Mouse (Mus musculus) urinary bladder, postnatal 14 days (tissue): ENCODE measurements around the gene Pik3cd.
"Not testable (repeated sequence)": the region's sequence is repeated elsewhere in the genome, so short reads cannot be mapped to it uniquely, and the experiment has no call there.

Source experiments
- DNase-seq: peaks from one replicate; pipeline ENCODE4 v3.0.0; 2021; ENCODE audit warnings: low spot score

The Pik3cd gene

DNA sequence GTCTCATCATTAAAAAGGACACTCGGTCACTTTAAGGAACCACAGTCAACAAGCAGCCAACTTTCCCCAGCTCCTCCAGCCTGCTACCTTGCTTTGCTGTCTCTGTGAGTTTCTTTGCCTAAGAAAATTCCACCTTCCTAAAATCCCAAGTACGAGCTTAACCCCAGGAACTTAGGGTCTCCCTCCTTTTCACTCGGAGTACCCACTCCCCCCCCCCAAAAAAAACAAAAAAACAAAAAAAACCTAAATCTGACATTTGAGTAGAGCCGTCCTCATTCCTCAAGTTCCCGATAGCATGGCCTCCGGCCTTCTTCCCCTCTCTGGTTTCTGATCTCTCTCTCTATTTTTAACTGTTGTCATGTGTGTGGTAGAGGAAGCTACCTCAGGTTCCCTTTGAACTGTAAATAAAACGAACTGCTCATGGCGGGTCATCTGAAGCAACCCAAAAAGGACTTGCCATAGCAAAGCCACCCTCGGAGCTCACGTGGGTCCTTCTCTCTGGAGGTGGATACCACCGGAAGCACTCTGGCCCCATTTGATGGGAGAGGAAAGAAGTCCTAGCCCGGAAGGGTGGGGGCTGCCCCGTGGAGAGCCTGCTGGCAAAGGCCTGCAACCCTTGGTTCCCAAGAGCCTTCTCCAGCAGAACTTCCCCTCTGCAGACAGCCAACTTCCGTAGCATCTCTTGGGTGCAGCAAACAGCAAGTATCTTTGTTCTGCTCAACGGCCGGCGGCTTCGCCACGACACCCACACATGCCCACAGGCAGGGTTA lies at the start of gene Pik3cd:
Gene Pik3cd (minus strand): TSS at position 362 of the 770 bp plus-strand sequence.
- no peak for DNase-seq

DNA sequence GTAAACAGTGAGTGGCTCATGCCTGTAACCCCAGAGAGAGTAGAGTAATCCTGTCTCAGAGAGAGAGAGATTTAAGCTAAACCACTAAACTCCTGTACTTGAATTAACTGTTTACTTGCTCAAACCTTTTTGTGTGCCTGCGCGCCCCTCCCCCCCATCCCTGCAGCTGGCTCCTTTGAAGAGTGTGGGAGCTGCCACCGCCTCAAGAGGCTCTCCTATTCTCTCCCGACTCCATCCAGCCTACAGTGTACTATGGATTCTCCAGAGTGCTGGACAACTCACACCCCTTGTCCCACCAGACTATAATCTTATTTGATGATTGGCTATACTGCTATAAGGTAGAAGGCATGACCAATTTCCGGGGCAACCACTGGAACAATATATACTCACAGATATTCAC lies 48.3 kb upstream of the Pik3cd start:
- DNase-seq: no peak

DNA sequence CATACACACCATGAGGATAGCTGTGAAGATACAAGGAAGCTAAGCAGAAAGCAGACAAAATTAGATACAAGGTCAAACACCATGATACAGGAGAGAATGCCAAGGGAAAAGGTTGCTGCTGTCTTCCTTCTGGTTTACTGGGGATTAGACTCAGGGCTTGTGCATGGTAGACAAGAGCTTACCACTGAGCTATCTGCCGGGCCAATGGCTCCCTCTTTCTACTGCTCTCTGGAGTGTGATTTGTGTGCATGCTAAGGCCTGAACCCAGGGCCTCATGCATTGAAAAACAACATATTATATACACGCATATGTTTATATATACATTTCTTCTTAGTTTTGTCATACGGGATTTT lies 47.3 kb upstream of the Pik3cd start:
- not testable (repeated sequence) for DNase-seq

DNA sequence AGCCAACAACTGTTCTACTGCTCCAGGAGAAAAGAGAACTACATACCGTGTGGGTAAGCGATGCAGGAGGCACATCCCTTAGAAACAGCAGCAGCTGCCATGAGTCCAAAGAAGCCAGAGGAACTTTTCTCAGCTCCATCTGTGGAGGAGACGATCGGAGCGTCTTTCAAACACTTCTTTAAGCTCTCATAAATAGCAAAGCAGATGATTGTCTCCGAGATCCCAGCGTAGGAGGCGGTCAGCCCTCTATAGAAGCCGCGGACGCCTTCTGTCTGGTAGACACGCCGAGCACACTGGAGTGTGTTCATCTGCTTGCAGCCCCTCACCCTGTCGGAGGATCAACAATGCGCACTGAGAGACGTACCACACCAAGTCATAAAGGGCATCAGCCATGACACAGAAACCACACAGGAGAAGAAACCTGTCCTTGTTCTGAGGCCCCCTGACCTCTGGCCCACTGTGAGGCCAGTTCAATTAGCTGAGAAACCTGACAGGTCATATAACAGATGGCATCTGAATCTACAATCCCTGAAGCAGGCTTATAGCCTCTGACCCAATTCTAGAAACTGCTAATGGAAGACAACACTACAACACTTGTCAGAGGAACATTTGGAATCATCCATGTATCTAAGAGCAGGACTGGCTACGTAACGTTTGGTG lies 46.8 kb upstream of the Pik3cd start:
- no peak for DNase-seq

DNA sequence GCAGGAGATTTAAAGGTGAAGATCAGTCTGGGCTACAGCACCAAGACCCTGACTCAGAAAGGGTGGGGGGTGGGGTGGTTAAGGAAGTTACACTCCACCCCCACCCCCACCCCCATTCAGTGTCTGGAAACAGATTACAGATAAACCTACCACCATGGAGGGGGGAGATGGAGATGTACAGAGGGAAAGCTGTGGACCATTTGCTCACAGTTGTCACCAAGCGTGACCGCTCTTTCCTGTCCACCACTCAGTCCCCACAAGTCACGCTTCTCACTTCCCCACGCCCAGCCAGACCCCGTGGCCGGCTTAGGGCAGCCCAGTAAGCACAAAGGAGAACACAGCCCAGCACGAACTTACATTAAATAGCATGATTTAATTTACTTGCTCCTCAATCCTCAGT lies 41.7 kb upstream of the Pik3cd start:
- no peak for DNase-seq

DNA sequence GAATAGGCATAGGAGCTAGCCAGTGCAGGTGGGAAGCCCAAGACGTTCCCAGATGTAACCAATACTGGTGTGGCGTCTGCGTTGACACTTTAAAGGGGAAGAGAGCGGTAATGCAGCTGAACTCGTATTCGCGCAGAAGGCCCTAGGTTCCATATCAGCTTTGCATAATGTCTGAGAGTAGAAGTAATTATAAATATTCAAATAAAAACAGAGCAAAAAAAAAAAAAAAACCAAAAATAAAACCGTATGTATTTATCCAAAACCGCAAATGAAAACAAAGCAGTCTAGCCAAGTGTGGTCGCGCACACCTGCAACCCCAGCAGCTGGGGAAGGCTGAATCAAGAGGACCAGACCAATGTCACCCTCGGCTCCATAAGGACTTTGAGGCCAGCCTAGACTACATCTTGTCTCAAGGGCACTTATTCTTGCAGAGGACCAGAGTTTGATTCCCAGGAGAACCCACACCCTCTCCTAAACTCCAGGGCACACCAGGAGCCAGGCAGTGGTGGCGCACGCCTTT lies 39.7 kb upstream of the Pik3cd start:
- DNase-seq: no peak

DNA sequence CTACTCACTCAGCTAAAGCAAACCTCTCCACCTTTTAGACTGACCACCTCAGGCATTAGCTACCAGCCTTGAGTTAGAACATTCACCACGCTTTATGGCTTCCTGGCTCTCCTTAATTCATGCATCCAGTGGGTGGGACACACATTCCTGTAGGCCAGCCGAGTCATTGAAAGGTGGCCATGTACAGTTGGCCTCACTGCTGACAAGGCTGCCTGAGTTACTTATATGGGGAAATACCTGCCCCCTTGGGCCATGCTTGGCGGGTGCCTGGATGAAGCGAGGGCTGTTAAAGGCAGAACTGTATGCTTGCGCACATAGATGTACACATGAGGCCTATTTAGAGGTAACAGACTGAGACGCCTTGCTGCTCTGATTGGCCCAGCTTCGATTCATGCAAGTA lies 37.9 kb upstream of the Pik3cd start:
- DNase-seq: no peak

DNA sequence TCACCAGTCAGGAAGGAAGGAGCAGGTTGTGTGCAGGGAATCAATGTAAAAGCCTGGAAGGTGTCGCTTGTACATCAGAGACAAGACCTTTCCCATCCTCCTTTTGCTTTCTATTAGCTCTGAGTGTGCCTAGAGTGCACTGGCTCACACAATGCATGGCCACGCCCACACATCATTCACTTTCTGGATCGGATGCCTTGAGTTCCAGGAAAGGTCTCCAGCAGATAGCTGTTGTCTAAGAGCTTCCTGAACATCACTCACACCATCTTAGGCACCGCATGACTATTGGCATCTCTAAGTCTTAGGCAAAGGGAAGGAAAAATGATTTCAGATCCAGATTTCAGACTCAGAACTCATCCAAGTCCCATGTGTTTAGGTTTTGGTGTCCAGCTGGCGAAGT lies 37.1 kb upstream of the Pik3cd start:
- DNase-seq: no peak

DNA sequence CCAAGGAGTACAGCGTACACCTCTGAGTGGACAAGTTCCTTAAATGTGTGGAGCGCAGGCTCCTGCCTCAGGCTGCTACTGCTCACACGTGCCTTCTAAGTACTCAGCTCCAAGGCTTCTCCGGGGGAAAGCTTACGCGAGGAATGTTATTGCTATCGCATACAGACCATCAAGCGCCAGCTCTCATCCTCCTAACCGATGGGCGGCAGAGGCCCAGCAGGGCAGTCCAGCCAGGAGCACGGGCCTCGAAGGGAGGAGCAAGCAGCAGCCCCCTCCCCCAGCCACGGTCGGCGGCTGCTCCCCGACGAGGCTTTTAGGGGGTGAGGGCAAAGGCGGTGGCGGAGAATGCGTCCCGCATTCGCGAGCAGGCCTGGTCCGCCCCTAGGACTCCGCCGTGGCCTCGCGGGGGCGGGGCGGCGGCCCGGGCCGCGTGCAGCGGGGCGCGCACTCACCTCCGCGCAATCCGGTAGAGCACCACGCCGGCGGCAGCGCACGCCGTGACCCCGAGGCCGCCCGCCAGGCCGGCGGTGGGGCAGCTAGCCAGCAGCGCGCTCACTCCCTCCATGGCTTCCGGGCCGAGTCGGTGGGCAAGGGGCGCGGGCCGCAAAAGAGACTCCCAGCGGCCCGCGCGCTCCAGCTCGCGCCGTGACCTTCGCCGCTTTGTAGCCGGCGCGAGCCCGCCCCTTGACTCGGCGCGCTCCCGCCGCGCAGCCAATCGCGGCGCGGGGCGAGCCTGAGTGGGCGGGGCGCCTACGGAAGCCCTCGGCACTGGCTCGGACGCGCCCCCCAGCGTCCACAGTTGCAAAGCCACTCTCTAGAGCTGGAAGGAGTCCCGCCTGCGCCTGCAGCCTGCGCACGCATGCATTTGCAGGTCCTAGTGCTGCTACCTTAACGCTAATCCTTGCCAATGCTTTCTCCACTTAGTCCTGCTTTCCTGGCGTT lies 35.3 kb upstream of the Pik3cd start, which contains the start of gene Tmem201:
Gene Tmem201 (minus strand): TSS at position 662 of the 942 bp plus-strand sequence.
- DNase-seq: peak; percentile 96

DNA sequence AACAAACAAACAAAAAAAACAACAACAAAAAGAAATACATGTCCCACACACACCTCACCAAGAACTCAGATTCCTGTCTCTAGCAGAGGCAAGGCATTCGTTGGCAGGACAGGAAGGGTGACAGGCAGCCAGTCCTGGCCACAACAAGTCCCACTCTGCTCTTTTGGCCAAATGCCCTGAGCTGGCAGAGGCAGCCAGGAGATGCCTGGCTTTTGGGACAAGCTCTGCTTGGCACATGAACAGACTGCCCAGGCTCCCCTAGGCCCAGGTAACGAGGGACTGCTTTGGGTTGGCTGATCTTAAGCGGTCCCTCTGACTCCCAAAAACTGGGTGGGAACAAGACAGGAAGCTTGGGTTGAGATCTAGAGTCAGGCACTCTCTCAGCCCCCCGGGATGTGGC lies 34.2 kb upstream of the Pik3cd start:
- peak; percentile 71 for DNase-seq

DNA sequence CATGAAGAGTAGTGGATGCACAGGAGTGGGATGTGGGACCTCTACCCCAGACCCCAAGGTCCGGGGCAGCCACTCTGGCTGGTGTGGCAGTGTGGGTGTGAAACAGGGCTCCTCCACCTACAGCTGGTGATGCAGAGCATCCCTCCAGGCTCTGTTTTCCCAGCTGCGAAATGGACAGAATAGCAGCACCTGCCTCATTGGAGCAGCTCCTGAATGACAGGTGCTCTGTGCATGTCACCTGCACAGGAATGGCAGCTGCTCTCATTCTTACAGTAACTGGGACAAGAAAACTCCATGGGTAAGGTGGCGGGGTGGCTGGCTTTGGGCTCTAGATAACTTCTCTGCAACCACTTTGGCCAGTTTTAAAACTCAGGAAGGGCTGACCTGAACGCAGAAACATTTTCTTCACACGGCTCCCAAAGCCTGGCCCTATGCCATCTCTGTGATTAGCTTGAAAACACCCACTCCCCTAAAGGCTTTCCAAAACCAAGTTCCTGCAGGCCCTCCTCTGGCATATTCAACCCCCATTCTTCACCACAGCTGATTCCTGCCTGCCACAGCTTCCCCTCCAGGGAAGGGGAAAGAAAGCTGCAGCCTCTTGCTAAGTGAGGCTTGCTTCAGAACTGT lies 33.4 kb upstream of the Pik3cd start:
- DNase-seq: no peak

DNA sequence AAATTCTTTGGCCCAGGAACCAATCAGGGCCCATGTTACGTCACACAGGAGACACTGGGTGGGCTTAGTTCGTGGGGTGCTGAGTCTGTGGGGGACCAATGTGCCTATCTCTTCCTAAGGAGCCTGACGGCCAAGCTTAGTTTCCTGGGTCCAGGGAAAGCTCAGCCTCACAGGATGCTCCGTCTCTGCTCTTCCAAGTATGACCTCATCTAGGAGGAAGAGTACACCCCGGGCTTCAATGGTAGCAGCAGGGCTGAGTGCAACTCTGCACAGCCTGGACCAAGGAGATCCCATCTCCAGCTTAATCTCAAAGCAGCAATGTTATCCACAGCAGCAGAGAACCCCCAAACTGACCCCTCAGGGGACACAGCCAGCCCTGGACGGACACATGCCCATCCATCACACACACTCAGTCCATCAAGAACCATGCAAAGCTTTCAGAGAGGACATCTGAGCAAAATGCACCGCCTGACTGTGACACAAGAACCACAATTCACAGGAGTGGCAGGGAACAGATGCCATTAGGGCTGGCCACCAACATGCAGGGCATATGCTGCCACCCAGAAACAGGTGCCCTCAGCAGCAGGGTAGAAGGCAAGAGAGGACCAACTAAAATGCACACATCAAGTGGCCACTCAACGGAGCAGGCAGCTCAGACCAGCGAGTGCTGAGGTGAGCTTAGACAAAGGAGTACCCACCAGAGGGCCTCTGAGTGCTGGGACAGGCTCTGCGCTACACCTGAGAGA lies 32.5 kb upstream of the Pik3cd start:
- no peak for DNase-seq

DNA sequence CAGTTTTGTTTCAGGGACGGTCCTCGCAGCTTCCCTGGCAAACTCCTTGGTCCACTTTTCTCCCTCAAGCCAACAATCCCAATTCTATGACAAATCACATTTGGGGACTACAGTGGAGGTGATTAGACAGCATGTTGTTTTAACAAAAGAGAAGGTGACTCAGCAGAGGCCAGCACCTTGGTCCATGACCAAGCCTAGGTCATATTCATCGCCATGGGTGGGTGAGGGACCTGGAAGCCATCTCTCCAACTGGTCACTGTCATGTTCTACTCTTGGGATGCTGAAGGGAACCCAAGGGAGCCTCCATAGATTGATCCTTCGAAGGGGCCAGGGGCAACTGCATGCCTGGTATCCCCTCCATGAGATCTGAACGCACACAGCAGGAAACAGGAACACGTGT lies 31.9 kb upstream of the Pik3cd start:
- no peak for DNase-seq

DNA sequence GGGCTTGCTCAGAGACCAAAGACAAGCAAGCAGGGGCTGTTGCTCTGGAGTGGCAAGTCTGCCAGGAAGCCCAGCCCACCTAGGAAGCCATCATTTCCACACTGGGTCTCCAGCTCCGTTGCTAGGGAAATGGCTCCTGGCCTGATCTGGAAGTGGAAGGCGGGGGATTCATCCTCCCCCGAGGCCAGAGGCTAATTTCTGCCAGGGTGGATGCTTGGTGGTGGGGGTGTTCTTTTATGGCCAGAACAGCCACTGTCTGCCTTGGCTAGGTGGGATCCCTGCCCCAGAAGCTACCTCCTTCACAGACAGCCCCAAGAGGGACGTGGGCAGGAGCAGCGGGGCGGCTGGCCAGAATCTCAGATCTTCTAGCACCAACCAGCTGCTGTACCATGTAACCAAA lies 31.4 kb upstream of the Pik3cd start:
- DNase-seq: no peak

DNA sequence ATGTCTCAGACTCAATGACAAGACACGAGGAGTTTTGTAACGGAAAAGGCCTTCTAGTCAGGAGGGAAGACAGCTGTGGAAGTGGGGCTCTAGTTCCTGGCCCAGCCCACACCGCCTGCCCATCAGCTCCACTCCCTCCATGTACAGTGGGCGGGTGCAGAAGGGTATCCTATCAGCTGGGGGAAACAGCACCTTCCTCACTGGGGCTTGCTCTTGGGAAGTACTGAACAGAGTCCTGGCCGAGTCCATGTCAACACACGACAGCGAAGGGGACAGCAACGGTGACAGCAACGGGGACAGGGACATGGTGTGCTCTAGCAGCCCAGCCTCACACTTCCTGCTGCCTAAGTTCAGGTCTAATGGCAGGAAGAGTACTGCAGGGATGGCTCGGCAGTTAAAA lies 30.4 kb upstream of the Pik3cd start:
- no peak for DNase-seq

DNA sequence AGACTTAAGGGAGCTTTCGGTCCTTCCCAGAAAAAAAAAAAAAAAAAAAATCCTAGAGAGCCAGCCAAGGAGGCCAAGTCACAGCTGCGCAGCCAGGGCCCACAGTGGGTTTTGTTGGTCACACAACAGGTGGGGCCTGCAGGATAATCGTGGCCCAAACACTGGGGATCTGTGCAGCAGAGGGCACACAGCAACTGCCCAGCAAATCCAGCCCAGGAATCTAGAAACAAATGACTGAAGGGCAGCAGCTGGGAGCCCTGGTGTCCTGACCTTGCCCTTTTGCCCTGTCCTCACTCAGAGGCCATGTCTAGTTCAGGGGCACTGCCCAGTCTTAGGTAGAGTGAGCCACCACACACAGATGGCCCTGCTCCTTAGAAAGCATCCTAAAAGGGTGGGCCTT lies 29.9 kb upstream of the Pik3cd start:
- no peak for DNase-seq

DNA sequence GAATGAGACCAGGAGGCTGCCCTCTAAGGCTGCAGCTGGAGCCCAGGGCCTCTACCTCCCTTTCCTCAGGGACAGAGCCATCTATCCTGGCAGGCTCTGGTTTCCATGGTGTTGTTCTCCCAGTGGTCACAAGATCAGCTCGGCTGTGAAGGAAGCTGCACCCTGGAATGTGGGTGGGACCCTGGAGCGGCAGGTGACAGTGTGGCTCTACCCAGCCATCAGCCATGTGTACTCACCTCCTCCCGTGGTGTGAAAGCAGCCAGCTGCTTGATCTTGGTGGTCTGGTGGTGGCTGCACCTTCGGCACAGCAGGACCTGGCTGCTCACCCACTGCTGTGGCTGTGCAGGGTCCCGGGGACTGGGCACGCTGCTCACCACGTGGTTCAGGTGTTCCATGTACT lies 28.5 kb upstream of the Pik3cd start:
- no peak for DNase-seq

DNA sequence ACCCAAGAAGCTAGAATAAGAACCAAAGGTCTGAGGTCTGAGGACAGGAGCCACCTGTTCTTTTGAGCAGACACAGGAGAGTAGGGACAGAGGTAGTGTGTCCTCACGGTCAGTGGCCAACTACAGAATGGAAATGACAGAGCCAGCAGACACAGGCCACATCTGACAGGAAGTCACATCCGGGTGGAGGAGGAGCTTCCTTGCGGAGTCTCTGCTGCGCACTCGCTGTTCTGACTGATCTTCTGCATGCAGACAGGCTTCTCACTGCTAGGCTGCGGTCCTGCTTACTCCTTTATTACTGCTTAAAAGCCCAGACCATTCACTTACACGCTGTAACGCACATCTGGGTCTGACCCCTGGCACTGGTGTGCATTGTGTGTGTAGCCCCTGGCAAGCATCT lies 26.4 kb upstream of the Pik3cd start:
- DNase-seq: no peak

DNA sequence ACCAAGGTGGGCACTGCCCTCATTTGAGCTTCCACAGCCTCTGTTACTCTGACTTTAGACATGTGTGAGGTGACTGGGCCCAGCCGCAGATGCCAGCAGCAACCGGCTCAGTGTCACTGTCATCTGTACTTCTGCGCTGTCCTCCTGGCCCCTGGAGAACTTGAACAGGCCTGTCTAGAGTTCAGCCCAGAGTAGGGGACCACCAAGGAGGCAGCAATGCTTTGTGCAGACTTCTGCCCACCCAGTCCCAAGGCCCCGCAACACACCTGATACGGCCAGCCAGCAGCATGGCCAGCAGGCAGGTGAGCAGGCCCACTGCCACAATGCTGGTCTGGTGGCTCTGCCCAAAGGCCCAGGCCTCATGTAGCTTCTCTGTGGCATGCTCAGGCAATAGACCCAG lies 25.3 kb upstream of the Pik3cd start:
- DNase-seq: no peak

DNA sequence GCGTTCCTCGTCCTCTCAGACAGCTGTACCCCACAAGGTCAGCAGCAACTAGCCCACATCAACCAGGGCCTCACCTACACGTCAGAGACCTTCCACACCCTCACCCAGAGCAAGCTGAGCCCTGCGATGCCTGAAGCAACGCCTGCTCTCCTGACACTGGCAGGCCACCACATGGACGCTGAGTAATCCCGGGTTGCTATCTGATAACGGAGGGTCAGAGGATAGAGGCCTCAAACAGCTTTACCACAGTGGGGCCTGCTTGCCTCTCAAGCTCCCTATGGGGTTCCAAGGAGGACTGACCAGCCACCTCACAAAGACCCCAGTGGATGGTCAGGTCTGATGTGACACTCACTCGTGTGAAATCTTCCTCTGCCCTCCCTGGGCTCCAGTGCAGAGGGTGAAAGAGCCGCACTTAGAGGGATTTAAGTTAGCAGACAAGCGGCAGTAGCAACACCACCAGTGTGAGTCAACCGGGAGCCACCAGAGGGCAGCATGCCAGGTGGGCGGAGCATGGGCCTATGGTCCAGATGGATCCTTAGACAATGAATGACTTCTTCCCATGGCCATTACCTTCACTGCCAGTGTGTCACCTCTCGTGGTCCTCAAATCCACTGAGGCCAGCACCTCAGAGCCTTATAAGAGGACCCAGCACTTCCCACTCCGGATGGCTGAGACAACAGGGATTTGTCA lies 23.4 kb upstream of the Pik3cd start:
- DNase-seq: peak; percentile 83
